Mouse (Mus musculus): ENCODE data around the gene Tmem199. TPM values are rescaled to one million over a fixed set of nuclear protein-coding genes. Genes with fewer than 3 reads are reported as not detected.

The Tmem199 gene
- polyA plus RNA-seq (2012; fragmentation: generic; extraction: Trizol), result 35.0 TPM

DNA sequence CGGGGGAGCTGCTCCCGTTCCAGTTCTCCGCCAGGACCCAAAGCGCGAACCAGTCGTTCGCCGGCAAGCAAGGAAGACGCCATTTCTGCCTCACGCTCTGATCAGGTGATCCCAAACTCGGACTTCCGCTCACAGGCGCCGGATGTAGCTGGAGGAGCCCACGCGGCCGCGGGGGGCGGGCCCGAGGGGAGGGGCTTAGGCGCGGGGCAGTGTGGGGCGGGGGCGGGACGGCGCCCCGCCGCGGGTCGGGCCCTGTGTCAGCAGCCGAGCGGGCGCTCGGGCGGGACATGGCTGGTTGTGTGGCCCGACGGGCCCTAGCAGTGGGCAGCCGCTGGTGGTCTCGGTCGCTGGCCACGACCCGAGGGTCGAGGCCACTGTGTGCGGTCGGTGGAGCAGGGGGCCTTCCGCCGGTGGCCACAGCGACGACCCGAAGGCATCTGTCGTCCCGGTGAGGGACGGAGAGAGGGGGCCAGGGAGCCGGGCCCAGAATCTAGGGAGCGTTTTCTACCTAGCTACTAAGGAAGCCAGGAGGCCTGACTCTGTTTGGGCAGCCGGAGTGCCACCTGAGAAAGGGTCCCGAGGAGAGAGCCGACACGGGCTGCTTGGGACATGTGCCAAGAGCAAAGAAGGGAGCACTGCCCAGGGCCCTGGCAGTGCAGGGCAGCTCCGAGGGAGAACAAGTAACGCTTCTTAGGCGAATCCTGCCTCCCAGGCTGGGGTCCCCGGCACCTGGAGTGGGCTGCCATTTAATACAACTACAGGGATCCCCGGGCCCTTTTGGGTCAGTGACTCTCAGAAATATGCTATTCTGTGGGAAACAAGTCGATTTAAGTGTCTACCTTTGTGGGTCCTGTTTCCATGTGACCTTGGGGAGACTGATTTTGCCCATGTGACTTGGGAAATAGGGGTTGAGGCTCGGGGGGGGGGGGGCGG is at the start of gene Tmem199, which contains the start of gene Poldip2:
TSS of gene Tmem199 (minus strand) at position 148 of the 933 bp plus-strand sequence.
TSS of gene Poldip2 (plus strand) at position 169 of the 933 bp plus-strand sequence.
- H3ac ChIP-seq (ENCODE audit: control insufficient read depth, insufficient read length), result peak within 1 kb of the TSS; percentile 93
- peak in 1 of 3 experiments; percentile 6 for TF ChIP-seq MYOD1 (IDR thresholded peaks at IDR 0.05; ENCODE audit: control insufficient read depth in 1 of 3, insufficient read length in 2 of 3, low read depth in 2 of 3)
- TF ChIP-seq TCF3 (IDR thresholded peaks at IDR 0.05; ENCODE audit: insufficient read length, low read depth), result no peak
- peak; percentile 97 for TF ChIP-seq POLR2A (IDR thresholded peaks at IDR 0.05; ENCODE audit: insufficient read length, low read depth)
- no peak for TF ChIP-seq CEBPB (IDR thresholded peaks at IDR 0.05; ENCODE audit: insufficient read depth, poor library complexity, severe bottlenecking)
- TF ChIP-seq MYOG (IDR thresholded peaks at IDR 0.05; ENCODE audit: control insufficient read depth in 1 of 3, insufficient read depth in 1 of 3, insufficient read length in 2 of 3, low read depth in 2 of 3), result no peak
- peak; percentile 17 for TF ChIP-seq E2F4 (IDR thresholded peaks at IDR 0.05; ENCODE audit: insufficient read depth)
- TF ChIP-seq TCF12 (IDR thresholded peaks at IDR 0.05; ENCODE audit: insufficient read depth, poor library complexity, severe bottlenecking), result no peak
- TF ChIP-seq USF1 (IDR thresholded peaks at IDR 0.05; ENCODE audit: low read depth), result peak; percentile 93
- peak; percentile 88 for TF ChIP-seq POLR2AphosphoS2 (IDR thresholded peaks at IDR 0.05; ENCODE audit: insufficient read length, low read depth)
- no peak for TF ChIP-seq MAX (IDR thresholded peaks at IDR 0.05; ENCODE audit: low read depth)
- no peak for TF ChIP-seq REST (IDR thresholded peaks at IDR 0.05; ENCODE audit: insufficient read depth, insufficient read length)
- peak; percentile 29 for TF ChIP-seq SRF (IDR thresholded peaks at IDR 0.05; ENCODE audit: control insufficient read depth, insufficient read length, low read depth)
- H3K36me3 ChIP-seq (ENCODE audit: control insufficient read depth, insufficient read depth), result peaks cover 24% of the 10 kb centered on the region
- peaks cover 29% of the 10 kb centered on the region for H3K79me2 ChIP-seq (ENCODE audit: control insufficient read depth, insufficient read depth)
- peak within 1 kb of the TSS; percentile 92 for H3K4me3 ChIP-seq
- no peaks in the 10 kb centered on the region for H3K27me3 ChIP-seq (ENCODE audit: control insufficient read depth, insufficient read depth, insufficient read length)
- H3K4me2 ChIP-seq (ENCODE audit: low read depth), result peak within 1 kb of the TSS; percentile 85

- Histone ChIP-seq H3K4me3 (no peak overlapping the region), H3ac (ENCODE audit: control insufficient read depth, insufficient read length) (no peak overlapping the region), H3K4me2 (ENCODE audit: low read depth) (no peak overlapping the region), H3K79me2 (ENCODE audit: control insufficient read depth, insufficient read depth) (no peaks in the 10 kb centered on the region), H3K36me3 (ENCODE audit: control insufficient read depth, insufficient read depth) (no peaks in the 10 kb centered on the region), H3K27me3 (ENCODE audit: control insufficient read depth, insufficient read depth, insufficient read length) (no peaks in the 10 kb centered on the region)
- TF ChIP-seq MAX (IDR thresholded peaks at IDR 0.05; ENCODE audit: low read depth) (no peak), POLR2AphosphoS2 (IDR thresholded peaks at IDR 0.05; ENCODE audit: insufficient read length, low read depth) (no peak), TCF3 (IDR thresholded peaks at IDR 0.05; ENCODE audit: insufficient read length, low read depth) (no peak), MYOD1 (IDR thresholded peaks at IDR 0.05; ENCODE audit: control insufficient read depth in 1 of 3, insufficient read length in 2 of 3, low read depth in 2 of 3) (no peak), USF1 (IDR thresholded peaks at IDR 0.05; ENCODE audit: low read depth) (no peak), TCF12 (IDR thresholded peaks at IDR 0.05; ENCODE audit: insufficient read depth, poor library complexity, severe bottlenecking) (no peak), REST (IDR thresholded peaks at IDR 0.05; ENCODE audit: insufficient read depth, insufficient read length) (no peak), POLR2A (IDR thresholded peaks at IDR 0.05; ENCODE audit: insufficient read length, low read depth) (no peak), E2F4 (IDR thresholded peaks at IDR 0.05; ENCODE audit: insufficient read depth) (no peak), CEBPB (IDR thresholded peaks at IDR 0.05; ENCODE audit: insufficient read depth, poor library complexity, severe bottlenecking) (no peak), SRF (IDR thresholded peaks at IDR 0.05; ENCODE audit: control insufficient read depth, insufficient read length, low read depth) (no peak), MYOG (IDR thresholded peaks at IDR 0.05; ENCODE audit: control insufficient read depth in 1 of 3, insufficient read depth in 1 of 3, insufficient read length in 2 of 3, low read depth in 2 of 3) (no peak)
Observed at GRCm38 (mm10) chr11:78560447-78560846, 48.5 kb upstream of the Tmem199 start.

DNA sequence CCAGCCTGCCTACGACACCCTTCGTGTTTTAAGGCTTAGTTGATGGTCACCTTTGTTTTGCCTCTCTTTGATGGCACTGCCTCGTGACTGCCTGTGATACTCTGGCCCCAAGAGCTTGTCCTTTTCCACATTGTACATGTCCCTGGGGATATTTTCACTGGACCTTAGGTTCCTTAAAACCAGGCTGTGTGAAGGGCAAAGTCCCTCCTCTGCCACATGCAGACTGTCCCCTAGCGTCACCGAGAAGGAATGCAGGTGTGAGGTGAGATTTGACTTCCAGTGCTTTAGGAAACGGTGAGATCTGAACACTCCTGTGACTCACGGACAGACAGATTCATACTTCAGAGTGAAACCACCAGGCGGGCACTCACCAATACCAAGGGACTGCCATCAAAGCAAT is 45.3 kb upstream of the Tmem199 start:
- no peaks in the 10 kb centered on the region for H3K27me3 ChIP-seq (ENCODE audit: control insufficient read depth, insufficient read depth, insufficient read length)
- H3ac ChIP-seq (ENCODE audit: control insufficient read depth, insufficient read length), result no peak overlapping the region
- no peak overlapping the region for H3K4me3 ChIP-seq
- no peaks in the 10 kb centered on the region for H3K79me2 ChIP-seq (ENCODE audit: control insufficient read depth, insufficient read depth)
- no peak for TF ChIP-seq E2F4 (IDR thresholded peaks at IDR 0.05; ENCODE audit: insufficient read depth)
- TF ChIP-seq CEBPB (IDR thresholded peaks at IDR 0.05; ENCODE audit: insufficient read depth, poor library complexity, severe bottlenecking), result no peak
- no peak for TF ChIP-seq TCF12 (IDR thresholded peaks at IDR 0.05; ENCODE audit: insufficient read depth, poor library complexity, severe bottlenecking)
- TF ChIP-seq SRF (IDR thresholded peaks at IDR 0.05; ENCODE audit: control insufficient read depth, insufficient read length, low read depth), result no peak
- TF ChIP-seq USF1 (IDR thresholded peaks at IDR 0.05; ENCODE audit: low read depth), result no peak
- no peak for TF ChIP-seq MYOD1 (IDR thresholded peaks at IDR 0.05; ENCODE audit: control insufficient read depth in 1 of 3, insufficient read length in 2 of 3, low read depth in 2 of 3)
- no peak for TF ChIP-seq MAX (IDR thresholded peaks at IDR 0.05; ENCODE audit: low read depth)
- no peak for TF ChIP-seq POLR2A (IDR thresholded peaks at IDR 0.05; ENCODE audit: insufficient read length, low read depth)
- no peak overlapping the region for H3K4me2 ChIP-seq (ENCODE audit: low read depth)
- H3K36me3 ChIP-seq (ENCODE audit: control insufficient read depth, insufficient read depth), result no peaks in the 10 kb centered on the region

- H3K79me2 ChIP-seq (ENCODE audit: control insufficient read depth, insufficient read depth), result no peaks in the 10 kb centered on the region
- H3K4me3 ChIP-seq, result no peak overlapping the region
- H3K4me2 ChIP-seq (ENCODE audit: low read depth), result no peak overlapping the region
- TF ChIP-seq MYOG (IDR thresholded peaks at IDR 0.05; ENCODE audit: control insufficient read depth in 1 of 3, insufficient read depth in 1 of 3, insufficient read length in 2 of 3, low read depth in 2 of 3) (no peak), POLR2A (IDR thresholded peaks at IDR 0.05; ENCODE audit: insufficient read length, low read depth) (no peak), TCF3 (IDR thresholded peaks at IDR 0.05; ENCODE audit: insufficient read length, low read depth) (no peak), MYOD1 (IDR thresholded peaks at IDR 0.05; ENCODE audit: control insufficient read depth in 1 of 3, insufficient read length in 2 of 3, low read depth in 2 of 3) (no peak), REST (IDR thresholded peaks at IDR 0.05; ENCODE audit: insufficient read depth, insufficient read length) (no peak), POLR2AphosphoS2 (IDR thresholded peaks at IDR 0.05; ENCODE audit: insufficient read length, low read depth) (no peak)
- H3K27me3 ChIP-seq (ENCODE audit: control insufficient read depth, insufficient read depth, insufficient read length), result no peaks in the 10 kb centered on the region
- H3ac ChIP-seq (ENCODE audit: control insufficient read depth, insufficient read length), result no peak overlapping the region
- no peaks in the 10 kb centered on the region for H3K36me3 ChIP-seq (ENCODE audit: control insufficient read depth, insufficient read depth)
Observed at GRCm38 (mm10) chr11:78556070-78556469, 44.1 kb upstream of the Tmem199 start.

Measured in myocyte (in vitro differentiated cells).